Comparison of ENCODE assay signal across 26 mouse cellular contexts in the genomic region with DNA sequence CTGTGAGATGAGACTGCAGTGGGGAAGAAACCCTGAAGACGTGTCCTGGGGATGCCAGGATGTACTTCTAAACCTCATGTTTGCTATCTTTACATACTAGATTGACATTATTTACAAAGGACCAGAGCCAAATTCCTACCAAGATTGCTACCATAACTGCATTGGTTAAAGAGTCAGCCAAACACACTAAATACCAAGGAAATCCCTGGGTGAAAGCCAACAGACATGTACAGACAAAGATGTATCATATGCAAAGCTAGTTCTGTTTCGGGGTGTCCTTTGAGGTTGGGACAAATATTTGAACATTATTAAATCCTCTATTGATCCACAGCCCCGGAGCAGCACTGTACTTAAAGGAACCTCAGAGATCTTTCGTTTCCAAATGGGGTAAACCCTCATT.
DNase-seq lines count a peak whose midpoint lies in the region; ATAC-seq and TF ChIP-seq lines count a peak whose summit lies in the region.
"Had no signal": no experiment of that assay in that cellular context is flagged by ENCODE, and none has a peak within 500 bp of the region (broad histone marks: within the 10 kb centered on the region; RNA-seq: fewer than 3 reads in every experiment).

No protein-coding gene starts in this region.

- no peaks in the 10 kb centered on the region for H3K36me3 ChIP-seq in lung, embryonic 14.5 days (ENCODE audit: insufficient read depth)
- H3K36me3 ChIP-seq in embryonic facial prominence, embryonic 14.5 days (ENCODE audit: control insufficient read depth, insufficient read depth, low read length) = no peaks in the 10 kb centered on the region
- no peaks in the 10 kb centered on the region for H3K36me3 ChIP-seq in intestine, embryonic 16.5 days (ENCODE audit: control insufficient read depth, insufficient read depth, low read length)
- H3K36me3 ChIP-seq: embryonic facial prominence, embryonic 15.5 days; forebrain, embryonic 12.5 days; heart, embryonic 12.5 days; heart, embryonic 15.5 days; hindbrain, embryonic 10.5 days; hindbrain, embryonic 13.5 days; intestine, embryonic 15.5 days had no signal

- WGBS in lung, embryonic 14.5 days = 62% methylated on average over 4 of the region's 4 CpGs
- 54% methylated on average over 4 of the region's 4 CpGs for WGBS in embryonic facial prominence, embryonic 14.5 days
- 59% methylated on average over 4 of the region's 4 CpGs for WGBS in intestine, embryonic 16.5 days

- H3K9ac ChIP-seq in lung, embryonic 14.5 days = no peak overlapping the region
- no peak overlapping the region for H3K9ac ChIP-seq in embryonic facial prominence, embryonic 14.5 days (ENCODE audit: low read depth, low read length)
- H3K9ac ChIP-seq in intestine, embryonic 16.5 days (ENCODE audit: low read depth, low read length) = no peak overlapping the region
- H3K9ac ChIP-seq: embryonic facial prominence, embryonic 15.5 days; forebrain, embryonic 12.5 days; heart, embryonic 12.5 days; heart, embryonic 15.5 days; hindbrain, embryonic 13.5 days; intestine, embryonic 15.5 days had no signal

- no peak overlapping the region for H3K4me3 ChIP-seq in lung, embryonic 14.5 days (ENCODE audit: low read depth, low read length)
- no peak overlapping the region for H3K4me3 ChIP-seq in embryonic facial prominence, embryonic 14.5 days (ENCODE audit: low read depth, low read length)
- H3K4me3 ChIP-seq in intestine, embryonic 16.5 days (ENCODE audit: low read length) = no peak overlapping the region
- H3K4me3 ChIP-seq: embryonic facial prominence, embryonic 15.5 days; forebrain, embryonic 12.5 days; heart, adult 2 months; heart, embryonic 12.5 days; heart, embryonic 15.5 days; hindbrain, embryonic 10.5 days; hindbrain, embryonic 13.5 days; intestine, embryonic 15.5 days had no signal

- peak; percentile 31 for DNase-seq in lung, embryonic 14.5 days
- no peak for DNase-seq in lung, postnatal 10 days
- DNase-seq in 3T3-L1 (ENCODE audit: low read depth, low spot score) = peak; percentile 29
- DNase-seq in NIH3T3 (ENCODE audit: low read depth) = peak; percentile 51
- peak; percentile 75 for DNase-seq in embryonic facial prominence, embryonic 14.5 days (ENCODE audit: low spot score)
- DNase-seq: adrenal gland, postnatal 10 days; adrenal gland, postnatal 36 days; cerebellum, adult 18-20 months; cerebellum, adult 9-10 months; cerebellum, postnatal 14 days; gastrocnemius, postnatal 10 days; gastrocnemius, postnatal 36 days; heart, adult 2 months; heart, postnatal 10 days; heart, postnatal 36 days had no signal

- H3K4me2 ChIP-seq in lung, embryonic 14.5 days = no peak overlapping the region
- H3K4me2 ChIP-seq in embryonic facial prominence, embryonic 14.5 days (ENCODE audit: low read depth, low read length) = no peak overlapping the region
- H3K4me2 ChIP-seq in intestine, embryonic 16.5 days (ENCODE audit: low read depth, low read length) = no peak overlapping the region
- H3K4me2 ChIP-seq: embryonic facial prominence, embryonic 15.5 days; forebrain, embryonic 12.5 days; heart, embryonic 12.5 days; heart, embryonic 15.5 days; hindbrain, embryonic 13.5 days; intestine, embryonic 15.5 days had no signal

- TF ChIP-seq CTCF in lung, embryonic 14.5 days (IDR thresholded peaks at IDR 0.05; ENCODE audit: low read depth) = no peak

- H3K4me1 ChIP-seq in lung, embryonic 14.5 days (ENCODE audit: insufficient read depth) = peaks cover 6% of the 10 kb centered on the region; the same call in 1 of the 2 replicates
- peaks cover 25% of the 10 kb centered on the region; the same call in 1 of the 2 replicates for H3K4me1 ChIP-seq in embryonic facial prominence, embryonic 14.5 days (ENCODE audit: control insufficient read depth, insufficient read depth, low read length)
- no peaks in the 10 kb centered on the region; the same call in none of the 2 replicates for H3K4me1 ChIP-seq in intestine, embryonic 16.5 days (ENCODE audit: control insufficient read depth, insufficient read depth, low read length)
- H3K4me1 ChIP-seq: heart, embryonic 15.5 days had no signal

- no peak for ATAC-seq in lung, embryonic 14.5 days (ENCODE audit: insufficient read depth)
- no peak; the same call in 1 of the 2 replicates for ATAC-seq in embryonic facial prominence, embryonic 14.5 days (ENCODE audit: low read depth)
- no peak for ATAC-seq in intestine, embryonic 16.5 days
- ATAC-seq: forebrain, embryonic 16.5 days; hindbrain, embryonic 16.5 days; intestine, embryonic 15.5 days; Patski had no signal

- no peaks in the 10 kb centered on the region for H3K27me3 ChIP-seq in lung, embryonic 14.5 days (ENCODE audit: insufficient read depth, low read length)
- H3K27me3 ChIP-seq in embryonic facial prominence, embryonic 14.5 days (replicated peaks; ENCODE audit: control insufficient read depth, insufficient read depth, low read length) = no peaks in the 10 kb centered on the region
- no peaks in the 10 kb centered on the region for H3K27me3 ChIP-seq in intestine, embryonic 16.5 days (replicated peaks; ENCODE audit: control insufficient read depth, insufficient read depth, low read length)
- H3K27me3 ChIP-seq: embryonic facial prominence, embryonic 15.5 days; forebrain, embryonic 12.5 days; heart, embryonic 12.5 days; heart, embryonic 15.5 days; hindbrain, embryonic 13.5 days; intestine, embryonic 15.5 days; Patski had no signal

- no peak overlapping the region for H3K27ac ChIP-seq in lung, embryonic 14.5 days (ENCODE audit: low read depth)
- H3K27ac ChIP-seq in embryonic facial prominence, embryonic 14.5 days (replicated peaks; ENCODE audit: low read depth, low read length) = no peak overlapping the region
- no peak overlapping the region for H3K27ac ChIP-seq in intestine, embryonic 16.5 days (ENCODE audit: low read length)
- H3K27ac ChIP-seq: embryonic facial prominence, embryonic 15.5 days; forebrain, embryonic 12.5 days; heart, adult 2 months; heart, embryonic 15.5 days; hindbrain, embryonic 13.5 days; intestine, embryonic 15.5 days had no signal

- H3K9me3 ChIP-seq in lung, embryonic 14.5 days (ENCODE audit: low read depth, low read length) = no peaks in the 10 kb centered on the region
- no peaks in the 10 kb centered on the region for H3K9me3 ChIP-seq in embryonic facial prominence, embryonic 14.5 days (ENCODE audit: control insufficient read depth, low read length)
- H3K9me3 ChIP-seq in intestine, embryonic 16.5 days (ENCODE audit: control insufficient read depth, low read length) = no peaks in the 10 kb centered on the region
- H3K9me3 ChIP-seq: embryonic facial prominence, embryonic 15.5 days; forebrain, embryonic 12.5 days; heart, embryonic 12.5 days; heart, embryonic 15.5 days; hindbrain, embryonic 10.5 days; hindbrain, embryonic 13.5 days; intestine, embryonic 15.5 days had no signal
